Mouse (Mus musculus): ENCODE results near the gene Vkorc1. TPM values are rescaled to one million over a fixed set of nuclear protein-coding genes. Genes with fewer than 3 reads are reported as not detected.

Vkorc1 gene
- polyA plus RNA-seq, 1 experiment from 2014 or later = 47.8 TPM

DNA sequence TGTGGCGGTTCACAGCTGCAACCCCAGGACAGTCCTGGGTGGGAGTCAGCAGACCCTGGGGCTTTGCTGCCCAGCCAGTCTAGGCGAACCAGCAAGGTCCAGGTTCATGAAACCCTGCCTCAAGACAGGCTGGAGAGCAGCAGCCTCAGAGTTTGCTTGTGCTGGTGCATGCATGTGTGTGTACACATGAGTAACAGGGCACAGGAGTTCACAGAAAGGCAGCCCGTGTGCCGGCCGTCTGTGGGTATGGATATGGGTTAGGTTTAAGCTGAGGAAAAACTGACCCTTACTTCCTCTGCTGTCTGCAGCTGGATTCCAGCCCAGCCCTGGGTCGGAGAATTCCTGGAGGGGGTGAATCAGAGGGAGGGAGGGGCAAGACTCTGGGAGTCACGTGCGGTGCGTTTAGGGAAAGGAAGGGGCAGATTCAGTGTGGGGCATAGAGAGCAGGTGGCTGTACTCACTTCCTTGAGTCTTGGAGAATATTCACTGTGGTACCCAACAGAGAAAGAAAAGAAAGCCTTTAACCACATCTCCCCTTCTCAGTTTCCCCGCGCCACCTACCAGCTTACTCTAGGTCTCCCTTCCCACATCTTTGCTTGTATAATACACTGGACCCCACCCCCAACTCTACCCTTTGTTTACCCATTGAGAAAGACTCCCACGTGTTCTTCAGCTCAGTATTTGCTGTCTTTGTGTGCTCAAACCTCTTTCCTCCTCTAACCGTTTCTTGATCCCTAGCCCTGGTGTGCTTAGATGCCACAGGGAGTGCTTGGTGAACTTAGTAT is 36.1 kb upstream of the Vkorc1 start:
- DNase-seq (ENCODE audit: low spot score) = peak; percentile 53
- Histone ChIP-seq H3K27ac (ENCODE audit: low read depth, low read length) (no peak overlapping the region), H3K4me1 (replicated peaks; ENCODE audit: control insufficient read depth, insufficient read depth, low read length) (peaks cover 15% of the 10 kb centered on the region; the same call in 1 of the 2 replicates)

GRCm38 (mm10) chr7:127930636-127931035 is 35.2 kb upstream of the Vkorc1 start:
- Histone ChIP-seq H3K9ac (ENCODE audit: low read length) (no peak overlapping the region), H3K4me1 (replicated peaks; ENCODE audit: control insufficient read depth, insufficient read depth, low read length) (peaks cover 12% of the 10 kb centered on the region; the same call in 1 of the 2 replicates), H3K27ac (ENCODE audit: low read depth, low read length) (no peak overlapping the region), H3K36me3 (ENCODE audit: control insufficient read depth, insufficient read depth, low read length) (no peaks in the 10 kb centered on the region; the same call in 1 of the 2 replicates), H3K4me2 (ENCODE audit: low read depth, low read length, severe bottlenecking) (no peak overlapping the region), H3K27me3 (ENCODE audit: control insufficient read depth, insufficient read depth, low read length) (peaks cover 5% of the 10 kb centered on the region), H3K9me3 (ENCODE audit: control insufficient read depth, low read length) (no peaks in the 10 kb centered on the region), H3K4me3 (ENCODE audit: low read depth, low read length) (no peak overlapping the region)
- 82% methylated on average over 5 of the region's 5 CpGs for WGBS
- ATAC-seq (replicated peaks; ENCODE audit: low FRiP score) (no peak), DNase-seq (ENCODE audit: low spot score) (no peak)

More for the DNA sequence above, 36.1 kb upstream of the Vkorc1 start:
- no peaks in the 10 kb centered on the region for H3K36me3 ChIP-seq (ENCODE audit: control insufficient read depth, insufficient read depth, low read length)
- no peak overlapping the region for H3K4me2 ChIP-seq (ENCODE audit: low read depth, low read length, severe bottlenecking)
- no peak overlapping the region for H3K4me3 ChIP-seq (ENCODE audit: low read depth, low read length)
- peaks cover 5% of the 10 kb centered on the region for H3K27me3 ChIP-seq (ENCODE audit: control insufficient read depth, insufficient read depth, low read length)
- ATAC-seq (replicated peaks; ENCODE audit: low FRiP score) = no peak
- 29% methylated on average over 13 of the region's 13 CpGs for WGBS
- no peaks in the 10 kb centered on the region for H3K9me3 ChIP-seq (ENCODE audit: control insufficient read depth, low read length)
- no peak overlapping the region; the same call in 1 of the 2 replicates for H3K9ac ChIP-seq (ENCODE audit: low read length)

- H3K36me3 ChIP-seq (ENCODE audit: control insufficient read depth, insufficient read depth, low read length) = no peaks in the 10 kb centered on the region; the same call in 1 of the 2 replicates
- no peak for ATAC-seq (replicated peaks; ENCODE audit: low FRiP score)
- H3K4me1 ChIP-seq (replicated peaks; ENCODE audit: control insufficient read depth, insufficient read depth, low read length) = peaks cover 12% of the 10 kb centered on the region; the same call in 1 of the 2 replicates
- DNase-seq (ENCODE audit: low spot score) = peak; percentile 50
- no peaks in the 10 kb centered on the region for H3K9me3 ChIP-seq (ENCODE audit: control insufficient read depth, low read length)
- no peak within 1 kb of the TSS for H3K4me3 ChIP-seq (ENCODE audit: low read depth, low read length)
- WGBS = 6% methylated on average over 6 of the region's 6 CpGs
- H3K27ac ChIP-seq (ENCODE audit: low read depth, low read length) = no peak within 1 kb of the TSS
- peaks cover 5% of the 10 kb centered on the region for H3K27me3 ChIP-seq (ENCODE audit: control insufficient read depth, insufficient read depth, low read length)
- H3K9ac ChIP-seq (ENCODE audit: low read length) = peak within 1 kb of the TSS; percentile 18; the same call in 1 of the 2 replicates
- peak within 1 kb of the TSS; percentile 24; the same call in 1 of the 2 replicates for H3K4me2 ChIP-seq (ENCODE audit: low read depth, low read length, severe bottlenecking)
Measured at GRCm38 (mm10) chr7:127929923-127930322, 34.5 kb upstream of the Vkorc1 start, which contains the start of gene Prss8. Prss8 (minus strand) TSS chr7:127930104.

DNA sequence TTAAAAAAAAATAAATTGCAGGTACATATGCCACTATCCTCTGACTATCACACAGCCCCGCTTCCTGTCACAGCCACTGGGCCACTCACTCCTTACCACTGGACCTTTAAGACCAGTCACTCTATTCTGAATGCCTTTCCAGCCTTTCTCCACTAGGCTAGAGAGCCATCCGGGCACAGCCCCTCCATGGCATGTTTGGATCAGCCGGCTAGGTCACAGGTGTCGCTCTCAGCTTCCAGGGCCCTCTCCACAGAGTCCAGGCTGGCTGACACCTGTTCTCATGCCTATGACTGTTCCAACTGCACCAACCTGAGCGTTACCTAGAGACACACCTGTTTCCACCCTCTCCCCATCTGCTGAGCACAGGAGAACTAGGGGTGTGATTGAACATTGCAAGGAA is 33.2 kb upstream of the Vkorc1 start:
- Histone ChIP-seq H3K27ac (ENCODE audit: low read depth, low read length) (no peak overlapping the region), H3K4me1 (replicated peaks; ENCODE audit: control insufficient read depth, insufficient read depth, low read length) (peaks cover 9% of the 10 kb centered on the region; the same call in 1 of the 2 replicates), H3K27me3 (ENCODE audit: control insufficient read depth, insufficient read depth, low read length) (peaks cover 5% of the 10 kb centered on the region), H3K4me2 (ENCODE audit: low read depth, low read length, severe bottlenecking) (no peak overlapping the region), H3K9ac (ENCODE audit: low read length) (no peak overlapping the region), H3K4me3 (ENCODE audit: low read depth, low read length) (no peak overlapping the region), H3K36me3 (ENCODE audit: control insufficient read depth, insufficient read depth, low read length) (peaks cover 3% of the 10 kb centered on the region; the same call in 1 of the 2 replicates), H3K9me3 (ENCODE audit: control insufficient read depth, low read length) (no peaks in the 10 kb centered on the region)
- WGBS = 51% methylated on average over 5 of the region's 5 CpGs
- DNase-seq (ENCODE audit: low spot score) (peak; percentile 50), ATAC-seq (replicated peaks; ENCODE audit: low FRiP score) (no peak)

DNA sequence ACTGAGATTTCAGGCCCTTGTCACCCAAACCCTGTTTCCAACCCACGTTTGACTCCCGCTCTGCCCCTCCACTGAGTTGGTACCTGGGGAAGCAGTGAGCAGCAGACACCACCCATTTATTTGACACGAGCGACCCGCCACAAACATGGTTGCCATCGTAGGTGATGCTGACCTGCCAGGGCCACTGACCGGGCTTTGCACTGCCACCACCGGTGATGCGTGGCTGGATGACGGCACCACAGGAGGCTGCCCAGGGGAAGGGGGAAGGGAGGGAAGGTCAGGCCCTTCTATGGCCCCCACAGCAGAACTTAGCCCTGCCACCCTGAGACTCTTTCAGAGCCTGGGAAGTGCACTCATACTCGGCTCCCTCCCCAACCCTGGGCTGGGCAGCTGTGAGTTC is 32.3 kb upstream of the Vkorc1 start:
- Histone ChIP-seq H3K9ac (ENCODE audit: low read length) (no peak overlapping the region), H3K36me3 (ENCODE audit: control insufficient read depth, insufficient read depth, low read length) (peaks cover 3% of the 10 kb centered on the region; the same call in 1 of the 2 replicates), H3K27ac (ENCODE audit: low read depth, low read length) (no peak overlapping the region), H3K4me1 (replicated peaks; ENCODE audit: control insufficient read depth, insufficient read depth, low read length) (peaks cover 9% of the 10 kb centered on the region; the same call in 1 of the 2 replicates), H3K9me3 (ENCODE audit: control insufficient read depth, low read length) (no peaks in the 10 kb centered on the region), H3K4me3 (ENCODE audit: low read depth, low read length) (no peak overlapping the region), H3K27me3 (ENCODE audit: control insufficient read depth, insufficient read depth, low read length) (peaks cover 5% of the 10 kb centered on the region), H3K4me2 (ENCODE audit: low read depth, low read length, severe bottlenecking) (no peak overlapping the region)
- ATAC-seq (replicated peaks; ENCODE audit: low FRiP score) (no peak), DNase-seq (ENCODE audit: low spot score) (peak; percentile 43)
- WGBS = 82% methylated on average over 11 of the region's 11 CpGs

DNA sequence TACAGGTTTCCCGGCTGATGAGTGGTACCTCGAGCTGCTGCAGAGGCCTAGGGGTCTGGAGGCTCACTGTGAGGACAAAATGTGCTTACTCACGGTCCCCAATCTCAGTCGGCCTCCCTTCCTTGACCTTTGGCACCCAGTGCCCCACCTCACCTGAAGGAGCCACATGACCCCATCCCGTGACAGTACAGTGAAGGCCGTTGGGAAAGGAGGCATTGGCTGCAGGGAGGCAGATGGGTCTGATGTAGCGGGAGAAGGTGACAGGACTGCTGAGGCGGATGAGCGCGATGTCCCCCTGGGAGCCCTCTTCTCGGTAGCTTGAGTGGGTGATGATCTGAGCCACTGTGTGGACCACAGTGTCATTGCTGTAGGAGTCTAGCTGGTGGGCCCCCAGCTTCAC is 31.4 kb upstream of the Vkorc1 start:
- DNase-seq (ENCODE audit: low spot score) = peak; percentile 48
- no peak overlapping the region for H3K9ac ChIP-seq (ENCODE audit: low read length)
- H3K4me2 ChIP-seq (ENCODE audit: low read depth, low read length, severe bottlenecking) = no peak overlapping the region
- peaks cover 7% of the 10 kb centered on the region; the same call in 1 of the 2 replicates for H3K4me1 ChIP-seq (replicated peaks; ENCODE audit: control insufficient read depth, insufficient read depth, low read length)
- H3K4me3 ChIP-seq (ENCODE audit: low read depth, low read length) = no peak overlapping the region
- H3K36me3 ChIP-seq (ENCODE audit: control insufficient read depth, insufficient read depth, low read length) = peaks cover 3% of the 10 kb centered on the region; the same call in 1 of the 2 replicates
- H3K27me3 ChIP-seq (ENCODE audit: control insufficient read depth, insufficient read depth, low read length) = peaks cover 5% of the 10 kb centered on the region
- 90% methylated on average over 11 of the region's 11 CpGs for WGBS
- no peak overlapping the region for H3K27ac ChIP-seq (ENCODE audit: low read depth, low read length)
- no peak for ATAC-seq (replicated peaks; ENCODE audit: low FRiP score)
- H3K9me3 ChIP-seq (ENCODE audit: control insufficient read depth, low read length) = no peaks in the 10 kb centered on the region

DNA sequence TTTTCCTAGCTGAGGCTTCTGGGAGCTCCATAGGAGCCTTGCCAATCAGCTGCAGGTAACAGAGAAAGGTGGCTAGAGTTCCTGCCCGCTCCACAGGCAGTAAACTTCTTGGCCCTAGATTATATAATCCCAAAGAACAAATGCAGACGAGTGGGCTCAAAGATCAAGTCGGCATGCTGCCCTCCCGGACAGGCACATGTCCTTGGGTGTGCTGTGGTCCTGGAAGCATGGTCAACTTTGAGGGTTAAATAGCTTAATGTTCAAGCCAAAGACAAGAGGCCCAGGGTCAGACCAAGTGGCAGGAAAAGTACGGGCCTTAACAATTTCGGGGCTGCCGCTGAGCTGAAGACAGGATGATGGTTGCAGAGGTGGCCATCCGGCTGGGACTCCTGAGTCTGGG is 30.6 kb upstream of the Vkorc1 start:
- 90% methylated on average over 8 of the region's 8 CpGs for WGBS
- Histone ChIP-seq H3K36me3 (ENCODE audit: control insufficient read depth, insufficient read depth, low read length) (peaks cover 3% of the 10 kb centered on the region; the same call in 1 of the 2 replicates), H3K4me1 (replicated peaks; ENCODE audit: control insufficient read depth, insufficient read depth, low read length) (peaks cover 5% of the 10 kb centered on the region; the same call in 1 of the 2 replicates), H3K9ac (ENCODE audit: low read length) (no peak overlapping the region), H3K27ac (ENCODE audit: low read depth, low read length) (no peak overlapping the region), H3K9me3 (ENCODE audit: control insufficient read depth, low read length) (no peaks in the 10 kb centered on the region), H3K4me2 (ENCODE audit: low read depth, low read length, severe bottlenecking) (no peak overlapping the region), H3K4me3 (ENCODE audit: low read depth, low read length) (no peak overlapping the region), H3K27me3 (ENCODE audit: control insufficient read depth, insufficient read depth, low read length) (peaks cover 5% of the 10 kb centered on the region)
- DNase-seq (ENCODE audit: low spot score) (no peak), ATAC-seq (replicated peaks; ENCODE audit: low FRiP score) (no peak)

- Histone ChIP-seq H3K4me3 (ENCODE audit: low read depth, low read length) (no peak overlapping the region), H3K4me2 (ENCODE audit: low read depth, low read length, severe bottlenecking) (no peak overlapping the region), H3K9me3 (ENCODE audit: control insufficient read depth, low read length) (no peaks in the 10 kb centered on the region), H3K4me1 (replicated peaks; ENCODE audit: control insufficient read depth, insufficient read depth, low read length) (peaks cover 5% of the 10 kb centered on the region; the same call in 1 of the 2 replicates), H3K9ac (ENCODE audit: low read length) (no peak overlapping the region), H3K27me3 (ENCODE audit: control insufficient read depth, insufficient read depth, low read length) (peaks cover 5% of the 10 kb centered on the region; the same call in 1 of the 2 replicates), H3K27ac (ENCODE audit: low read depth, low read length) (no peak overlapping the region), H3K36me3 (ENCODE audit: control insufficient read depth, insufficient read depth, low read length) (peaks cover 3% of the 10 kb centered on the region; the same call in 1 of the 2 replicates)
- WGBS = 56% methylated on average over 5 of the region's 5 CpGs
- no peak for ATAC-seq (replicated peaks; ENCODE audit: low FRiP score)
- no peak for DNase-seq (ENCODE audit: low spot score)
Measured at GRCm38 (mm10) chr7:127925252-127925651, 29.8 kb upstream of the Vkorc1 start.

All from forebrain, embryonic 11.5 days (tissue).